Mouse (Mus musculus): Measurements from ENCODE around the gene Slc25a4.
"Not testable (repeated sequence)": the region's sequence is repeated elsewhere in the genome, so short reads cannot be mapped to it uniquely, and the experiment has no call there.

The Slc25a4 gene

GRCm38 (mm10) chr8:46210404-46211315 lies at the start of gene Slc25a4:
Gene Slc25a4 (minus strand): TSS chr8:46211284.
- DNase-seq (ENCODE audit: low read depth, low spot score), result peak; percentile 95

- DNase-seq (ENCODE audit: low read depth, low spot score), result no peak
Measured at GRCm38 (mm10) chr8:46257921-46258682, 47.0 kb upstream of the Slc25a4 start.

- no peak for DNase-seq (ENCODE audit: low read depth, low spot score)
Measured at GRCm38 (mm10) chr8:46252456-46252855, 41.4 kb upstream of the Slc25a4 start.

GRCm38 (mm10) chr8:46251561-46251960 lies 40.5 kb upstream of the Slc25a4 start:
- peak; percentile 18 for DNase-seq (ENCODE audit: low read depth, low spot score)

GRCm38 (mm10) chr8:46246346-46246745 lies 35.3 kb upstream of the Slc25a4 start:
- no peak for DNase-seq (ENCODE audit: low read depth, low spot score)

- no peak for DNase-seq (ENCODE audit: low read depth, low spot score)
Measured at GRCm38 (mm10) chr8:46242946-46243345, 31.9 kb upstream of the Slc25a4 start.

- peak; percentile 88 for DNase-seq (ENCODE audit: low read depth, low spot score)
Measured at GRCm38 (mm10) chr8:46241568-46242374, 30.7 kb upstream of the Slc25a4 start.

- DNase-seq (ENCODE audit: low read depth, low spot score), result no peak
Measured at GRCm38 (mm10) chr8:46236441-46237223, 25.5 kb upstream of the Slc25a4 start.

GRCm38 (mm10) chr8:46234736-46235135 lies 23.7 kb upstream of the Slc25a4 start:
- DNase-seq (ENCODE audit: low read depth, low spot score), result no peak

GRCm38 (mm10) chr8:46232798-46233197 lies 21.7 kb upstream of the Slc25a4 start:
- DNase-seq (ENCODE audit: low read depth, low spot score), result no peak

GRCm38 (mm10) chr8:46231968-46232367 lies 20.9 kb upstream of the Slc25a4 start:
- DNase-seq (ENCODE audit: low read depth, low spot score), result not testable (repeated sequence)

- DNase-seq (ENCODE audit: low read depth, low spot score), result no peak
Measured at GRCm38 (mm10) chr8:46226622-46227021, 15.5 kb upstream of the Slc25a4 start.

- DNase-seq (ENCODE audit: low read depth, low spot score), result no peak
Measured at GRCm38 (mm10) chr8:46225501-46225900, 14.4 kb upstream of the Slc25a4 start.

GRCm38 (mm10) chr8:46220566-46220965 lies 9.5 kb upstream of the Slc25a4 start:
- DNase-seq (ENCODE audit: low read depth, low spot score), result no peak

- peak; percentile 53 for DNase-seq (ENCODE audit: low read depth, low spot score)
Measured at GRCm38 (mm10) chr8:46216838-46217237, 5.8 kb upstream of the Slc25a4 start.

- DNase-seq (ENCODE audit: low read depth, low spot score), result no peak
Measured at GRCm38 (mm10) chr8:46213971-46214480, 2.9 kb upstream of the Slc25a4 start.

GRCm38 (mm10) chr8:46212194-46212593 lies 1.1 kb upstream of the Slc25a4 start:
- no peak for DNase-seq (ENCODE audit: low read depth, low spot score)

GRCm38 (mm10) chr8:46211611-46212071 lies 557 bp upstream of the Slc25a4 start:
- no peak for DNase-seq (ENCODE audit: low read depth, low spot score)

- no peak for DNase-seq (ENCODE audit: low read depth, low spot score)
Measured at GRCm38 (mm10) chr8:46209057-46209456, 2.0 kb downstream of the Slc25a4 start.

- no peak for DNase-seq (ENCODE audit: low read depth, low spot score)
Measured at GRCm38 (mm10) chr8:46208354-46208753, 2.7 kb downstream of the Slc25a4 start.

- no peak for DNase-seq (ENCODE audit: low read depth, low spot score)
Measured at GRCm38 (mm10) chr8:46206107-46206506, 5.0 kb downstream of the Slc25a4 start.

Data from forelimb bud, embryonic 11.5 days (tissue).